Mouse (Mus musculus): ENCODE results near the gene Actl6b. TPM values are rescaled to one million over a fixed set of nuclear protein-coding genes. Genes with fewer than 3 reads are reported as not detected.

Gene Actl6b
- polyA plus RNA-seq, 1 experiment: not detected

DNA sequence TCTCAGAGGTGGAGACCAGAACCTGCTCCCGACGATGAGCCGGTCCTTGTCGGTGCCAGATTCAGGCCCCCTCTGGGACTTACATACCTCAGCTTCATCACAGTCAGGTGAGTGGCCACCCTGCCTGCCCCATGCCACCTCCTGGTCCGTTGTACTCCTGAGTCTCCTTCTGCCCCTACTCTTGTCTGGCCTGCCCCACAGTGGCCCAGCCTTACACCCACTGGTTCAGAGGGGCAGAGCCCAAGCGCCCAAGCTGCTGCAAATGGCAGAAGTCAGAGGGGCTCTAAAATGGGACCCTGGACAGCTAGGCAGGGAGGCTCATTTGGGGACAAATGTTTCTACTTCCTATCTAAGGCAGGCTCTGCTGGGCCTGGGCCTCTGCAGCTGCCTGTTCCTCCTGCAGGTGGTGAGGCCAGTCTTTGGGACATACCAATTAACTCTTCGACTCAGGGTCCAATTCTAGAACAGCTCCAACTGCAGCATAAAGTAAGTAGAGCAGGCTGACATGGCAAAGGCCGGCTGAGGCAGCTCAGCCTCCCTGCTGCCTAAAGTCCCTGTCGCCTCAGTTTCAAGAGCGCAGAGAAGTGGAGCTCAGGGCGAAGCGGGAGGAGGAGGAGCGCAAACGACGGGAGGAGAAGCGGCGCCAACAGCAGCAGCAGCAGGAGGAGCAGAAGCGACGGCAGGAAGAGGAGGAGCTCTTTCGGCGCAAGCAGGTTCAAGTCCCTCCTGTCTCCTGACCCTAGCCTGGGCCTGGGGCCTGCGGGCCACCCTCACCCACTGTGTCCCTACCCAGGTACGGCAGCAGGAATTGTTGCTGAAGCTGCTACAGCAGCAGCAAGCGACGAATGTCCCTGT lies 29.7 kb upstream of the Actl6b start:
- H3K27ac ChIP-seq (ENCODE audit: control insufficient read depth, insufficient read depth, low read length): no peak overlapping the region
- peaks cover 83% of the 10 kb centered on the region for H3K36me3 ChIP-seq (ENCODE audit: control insufficient read depth, insufficient read depth, low read length)
- TF ChIP-seq POLR2A (IDR thresholded peaks at IDR 0.05; ENCODE audit: control insufficient read depth, extremely low read depth, insufficient read depth, low read length, poor library complexity): no peak
- no peak for TF ChIP-seq CTCF (IDR thresholded peaks at IDR 0.05; ENCODE audit: borderline replicate concordance, control insufficient read depth, extremely low read depth, insufficient read depth, low read length, poor library complexity)
- DNase-seq: no peak
- H3K27me3 ChIP-seq (ENCODE audit: control insufficient read depth, insufficient read depth, low read length): no peaks in the 10 kb centered on the region
- 0 out of 2 replicates have a peak, but pooled peaks cover 3% of the 10 kb centered on the region for H3K4me1 ChIP-seq (replicated peaks; ENCODE audit: control insufficient read depth, insufficient read depth, low read length)
- H3K4me3 ChIP-seq (ENCODE audit: control insufficient read depth, insufficient read depth, low read length): no peak overlapping the region
- WGBS: 92% methylated on average over 25 of the region's 25 CpGs

DNA sequence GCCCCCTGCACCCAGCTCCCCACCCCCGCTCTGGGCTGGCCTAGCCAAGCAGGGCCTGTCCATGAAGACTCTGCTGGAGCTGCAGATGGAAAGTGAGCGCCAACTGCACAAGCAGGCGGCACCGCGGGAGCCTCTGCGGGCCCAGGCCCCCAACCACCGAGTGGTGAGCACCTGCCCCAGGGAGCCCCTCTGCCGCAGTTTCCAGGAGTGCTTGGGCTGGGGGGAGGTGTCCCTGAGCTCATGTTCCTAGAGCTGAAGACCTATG lies 29.1 kb upstream of the Actl6b start:
- no peak overlapping the region for H3K4me3 ChIP-seq (ENCODE audit: control insufficient read depth, insufficient read depth, low read length)
- no peak for DNase-seq
- H3K4me1 ChIP-seq (replicated peaks; ENCODE audit: control insufficient read depth, insufficient read depth, low read length): 0 out of 2 replicates have a peak, but pooled peaks cover 3% of the 10 kb centered on the region
- TF ChIP-seq CTCF (IDR thresholded peaks at IDR 0.05; ENCODE audit: borderline replicate concordance, control insufficient read depth, extremely low read depth, insufficient read depth, low read length, poor library complexity) (no peak), POLR2A (IDR thresholded peaks at IDR 0.05; ENCODE audit: control insufficient read depth, extremely low read depth, insufficient read depth, low read length, poor library complexity) (no peak)
- 98% methylated on average over 8 of the region's 8 CpGs for WGBS
- H3K36me3 ChIP-seq (ENCODE audit: control insufficient read depth, insufficient read depth, low read length): peaks cover 83% of the 10 kb centered on the region
- H3K27me3 ChIP-seq (ENCODE audit: control insufficient read depth, insufficient read depth, low read length): no peaks in the 10 kb centered on the region
- no peak overlapping the region for H3K27ac ChIP-seq (ENCODE audit: control insufficient read depth, insufficient read depth, low read length)

DNA sequence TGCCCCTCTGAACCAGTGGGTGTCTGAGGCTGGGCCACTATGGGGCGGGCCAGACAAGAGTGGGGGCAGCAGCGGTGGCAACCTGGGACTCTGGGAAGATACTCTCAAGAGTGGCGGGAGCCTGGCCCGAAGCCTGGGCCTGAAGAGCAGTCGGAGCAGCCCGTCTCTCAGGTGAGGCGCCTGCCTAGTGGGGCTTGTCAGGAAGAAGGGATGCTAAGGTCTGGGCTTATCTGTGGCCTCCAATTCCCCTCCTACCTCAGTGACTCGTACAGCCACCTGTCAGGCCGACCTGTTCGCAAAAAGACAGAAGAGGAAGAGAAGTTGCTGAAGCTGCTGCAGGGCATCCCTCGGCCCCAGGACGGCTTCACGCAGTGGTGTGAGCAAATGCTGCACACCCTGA lies 28.6 kb upstream of the Actl6b start:
- TF ChIP-seq POLR2A (IDR thresholded peaks at IDR 0.05; ENCODE audit: control insufficient read depth, extremely low read depth, insufficient read depth, low read length, poor library complexity) (no peak), CTCF (IDR thresholded peaks at IDR 0.05; ENCODE audit: borderline replicate concordance, control insufficient read depth, extremely low read depth, insufficient read depth, low read length, poor library complexity) (no peak)
- Histone ChIP-seq H3K4me1 (replicated peaks; ENCODE audit: control insufficient read depth, insufficient read depth, low read length) (0 out of 2 replicates have a peak, but pooled peaks cover 3% of the 10 kb centered on the region), H3K27ac (ENCODE audit: control insufficient read depth, insufficient read depth, low read length) (no peak overlapping the region), H3K36me3 (ENCODE audit: control insufficient read depth, insufficient read depth, low read length) (peaks cover 83% of the 10 kb centered on the region), H3K27me3 (ENCODE audit: control insufficient read depth, insufficient read depth, low read length) (no peaks in the 10 kb centered on the region), H3K4me3 (ENCODE audit: control insufficient read depth, insufficient read depth, low read length) (no peak overlapping the region)
- 90% methylated on average over 13 of the region's 13 CpGs for WGBS
- no peak for DNase-seq

DNA sequence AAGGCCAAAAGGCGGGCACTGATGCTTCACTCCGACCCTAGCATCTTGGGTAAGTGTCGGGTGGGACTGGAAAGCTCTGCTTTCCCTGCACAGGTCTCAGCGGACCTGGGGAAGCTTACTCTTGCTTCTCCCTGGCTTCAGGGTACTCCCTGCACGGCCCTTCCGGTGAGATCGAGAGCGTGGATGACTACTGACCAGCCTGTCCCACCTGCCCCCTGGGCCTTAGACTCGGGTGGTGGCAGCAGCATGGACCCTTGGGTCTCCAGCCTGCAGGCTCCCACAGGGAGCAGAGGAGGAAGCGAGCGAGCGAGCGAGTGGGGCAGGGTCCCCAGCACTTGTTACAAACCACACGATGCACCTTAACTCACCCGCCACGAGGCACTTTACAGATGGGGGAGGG lies 27.8 kb upstream of the Actl6b start:
- no peaks in the 10 kb centered on the region for H3K27me3 ChIP-seq (ENCODE audit: control insufficient read depth, insufficient read depth, low read length)
- H3K4me1 ChIP-seq (replicated peaks; ENCODE audit: control insufficient read depth, insufficient read depth, low read length): peaks cover 6% of the 10 kb centered on the region
- WGBS: 78% methylated on average over 16 of the region's 16 CpGs
- TF ChIP-seq POLR2A (IDR thresholded peaks at IDR 0.05; ENCODE audit: control insufficient read depth, extremely low read depth, insufficient read depth, low read length, poor library complexity): no peak
- no peak for TF ChIP-seq CTCF (IDR thresholded peaks at IDR 0.05; ENCODE audit: borderline replicate concordance, control insufficient read depth, extremely low read depth, insufficient read depth, low read length, poor library complexity)
- H3K4me3 ChIP-seq (ENCODE audit: control insufficient read depth, insufficient read depth, low read length): no peak overlapping the region
- no peak for DNase-seq
- peaks cover 83% of the 10 kb centered on the region for H3K36me3 ChIP-seq (ENCODE audit: control insufficient read depth, insufficient read depth, low read length)
- H3K27ac ChIP-seq (ENCODE audit: control insufficient read depth, insufficient read depth, low read length): no peak overlapping the region

DNA sequence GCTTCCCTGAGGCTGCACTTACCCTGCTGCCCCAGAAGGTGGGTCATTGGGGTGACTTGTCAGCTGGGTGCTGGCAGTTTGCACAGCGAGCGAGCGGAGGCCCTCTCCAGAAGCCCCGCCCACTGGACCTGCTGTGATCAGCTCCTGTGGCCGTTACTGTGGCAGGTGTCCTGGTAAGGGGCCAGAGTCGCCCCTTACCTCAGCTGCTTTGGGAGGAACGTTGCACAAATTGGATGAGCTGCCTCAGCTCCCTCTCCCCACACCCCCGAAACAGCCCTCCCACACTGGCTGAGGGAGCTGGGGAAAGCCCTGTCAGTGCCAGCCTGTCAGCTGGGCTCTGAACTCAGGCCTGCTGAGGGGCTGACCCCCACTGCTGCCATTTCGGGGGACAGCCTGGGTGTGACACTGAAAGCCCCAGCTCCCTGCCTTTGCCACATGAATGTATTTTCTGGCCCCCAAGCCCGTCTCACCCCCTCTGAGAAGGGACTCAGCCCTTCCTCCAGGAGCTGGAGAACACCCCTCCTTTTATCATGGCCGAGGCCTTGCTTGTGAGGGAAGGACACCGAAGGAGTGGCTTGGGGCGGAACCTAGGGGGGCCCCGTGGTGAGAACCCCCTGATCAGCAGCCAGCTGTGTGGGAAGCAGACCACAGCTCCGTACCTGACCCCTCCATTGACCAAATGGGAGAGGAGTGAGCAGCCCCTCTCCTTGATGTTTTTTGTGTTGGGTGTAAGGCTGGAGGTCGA lies 27.0 kb upstream of the Actl6b start:
- no peak for TF ChIP-seq POLR2A (IDR thresholded peaks at IDR 0.05; ENCODE audit: control insufficient read depth, extremely low read depth, insufficient read depth, low read length, poor library complexity)
- no peak for TF ChIP-seq CTCF (IDR thresholded peaks at IDR 0.05; ENCODE audit: borderline replicate concordance, control insufficient read depth, extremely low read depth, insufficient read depth, low read length, poor library complexity)

DNA sequence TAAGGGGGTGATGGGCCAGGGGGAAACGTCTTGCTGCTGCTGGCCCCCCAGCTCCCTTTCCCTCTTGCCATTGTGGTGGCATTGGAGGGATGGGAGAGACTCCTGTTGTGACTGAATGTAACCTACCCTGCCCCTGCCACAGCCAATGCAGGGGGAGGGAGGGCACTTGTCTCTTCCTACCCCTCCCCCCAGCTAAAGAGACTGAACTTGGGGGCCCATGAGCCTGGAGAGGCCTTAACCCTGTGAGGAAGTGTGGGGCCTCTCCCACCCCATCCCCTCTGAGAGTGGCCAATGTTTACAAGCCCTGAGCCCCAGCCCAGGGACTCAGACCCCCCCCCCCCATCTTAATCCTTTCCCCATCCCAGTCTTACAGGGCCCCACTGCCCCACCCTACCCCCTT lies 25.9 kb upstream of the Actl6b start:
- WGBS: 88% methylated on average over 1 of the region's 1 CpGs
- TF ChIP-seq CTCF (IDR thresholded peaks at IDR 0.05; ENCODE audit: borderline replicate concordance, control insufficient read depth, extremely low read depth, insufficient read depth, low read length, poor library complexity) (no peak), POLR2A (IDR thresholded peaks at IDR 0.05; ENCODE audit: control insufficient read depth, extremely low read depth, insufficient read depth, low read length, poor library complexity) (no peak)
- DNase-seq: no peak
- Histone ChIP-seq H3K27me3 (ENCODE audit: control insufficient read depth, insufficient read depth, low read length) (no peaks in the 10 kb centered on the region), H3K36me3 (ENCODE audit: control insufficient read depth, insufficient read depth, low read length) (peaks cover 66% of the 10 kb centered on the region), H3K27ac (ENCODE audit: control insufficient read depth, insufficient read depth, low read length) (no peak overlapping the region), H3K4me3 (ENCODE audit: control insufficient read depth, insufficient read depth, low read length) (no peak overlapping the region), H3K4me1 (replicated peaks; ENCODE audit: control insufficient read depth, insufficient read depth, low read length) (peaks cover 13% of the 10 kb centered on the region)

More for the DNA sequence above, 27.0 kb upstream of the Actl6b start:
- no peak for DNase-seq
- Histone ChIP-seq H3K27me3 (ENCODE audit: control insufficient read depth, insufficient read depth, low read length) (no peaks in the 10 kb centered on the region), H3K4me1 (replicated peaks; ENCODE audit: control insufficient read depth, insufficient read depth, low read length) (peaks cover 13% of the 10 kb centered on the region), H3K27ac (ENCODE audit: control insufficient read depth, insufficient read depth, low read length) (no peak overlapping the region), H3K36me3 (ENCODE audit: control insufficient read depth, insufficient read depth, low read length) (peaks cover 74% of the 10 kb centered on the region), H3K4me3 (ENCODE audit: control insufficient read depth, insufficient read depth, low read length) (no peak overlapping the region)
- WGBS: 53% methylated on average over 16 of the region's 16 CpGs
